Mouse (Mus musculus): Measurements from ENCODE around the gene Sdk1. TPM values are rescaled to one million over a fixed set of nuclear protein-coding genes. Genes with fewer than 3 reads are reported as not detected.

Sdk1 gene
- total RNA-seq (2022) = 10 to 100 TPM in 2 of 4 experiments, 1 to 10 TPM in 2; 5.8 to 20.8 (median 13.6) TPM

GRCm38 (mm10) chr5:141240841-141241543 lies at the start of gene Sdk1:
Gene Sdk1 (plus strand): TSS chr5:141241490.
- DNase-seq = peak; percentile 87

- no peak for DNase-seq
These were observed 44.0 kb upstream of the Sdk1 start for GRCm38 (mm10) chr5:141197278-141197677.

- DNase-seq = no peak
These were observed 38.8 kb upstream of the Sdk1 start for GRCm38 (mm10) chr5:141202276-141203065.

GRCm38 (mm10) chr5:141207061-141207460 lies 34.2 kb upstream of the Sdk1 start:
- no peak for DNase-seq

GRCm38 (mm10) chr5:141225243-141225642 lies 16.0 kb upstream of the Sdk1 start:
- DNase-seq = no peak

- DNase-seq = no peak
These were observed 7.0 kb upstream of the Sdk1 start for GRCm38 (mm10) chr5:141234326-141234725.

GRCm38 (mm10) chr5:141239401-141239800 lies 1.9 kb upstream of the Sdk1 start:
- DNase-seq = peak; percentile 2

- DNase-seq = peak; percentile 10
These were observed 849 bp upstream of the Sdk1 start for GRCm38 (mm10) chr5:141240441-141240840.

GRCm38 (mm10) chr5:141241645-141242284 lies 475 bp downstream of the Sdk1 start:
- peak; percentile 3 for DNase-seq

GRCm38 (mm10) chr5:141243253-141243965 lies 2.1 kb downstream of the Sdk1 start:
- DNase-seq = peak; percentile 1

- peak; percentile 2 for DNase-seq
These were observed 23.0 kb downstream of the Sdk1 start for GRCm38 (mm10) chr5:141264253-141264652.

- DNase-seq = no peak
These were observed 35.8 kb downstream of the Sdk1 start for GRCm38 (mm10) chr5:141277112-141277511.

GRCm38 (mm10) chr5:141281751-141282150 lies 40.5 kb downstream of the Sdk1 start:
- no peak for DNase-seq

GRCm38 (mm10) chr5:141289611-141290010 lies 48.3 kb downstream of the Sdk1 start:
- DNase-seq = no peak

GRCm38 (mm10) chr5:141295240-141295639 lies 54.0 kb downstream of the Sdk1 start:
- no peak for DNase-seq

- no peak for DNase-seq
These were observed 61.0 kb downstream of the Sdk1 start for GRCm38 (mm10) chr5:141302287-141302694.

GRCm38 (mm10) chr5:141303746-141304145 lies 62.5 kb downstream of the Sdk1 start:
- DNase-seq = no peak

GRCm38 (mm10) chr5:141304706-141305105 lies 63.4 kb downstream of the Sdk1 start:
- DNase-seq = no peak

- DNase-seq = no peak
These were observed 69.4 kb downstream of the Sdk1 start for GRCm38 (mm10) chr5:141310641-141311040.

- DNase-seq = no peak
These were observed 70.5 kb downstream of the Sdk1 start for GRCm38 (mm10) chr5:141311801-141312200.

- no peak for DNase-seq
These were observed 71.0 kb downstream of the Sdk1 start for GRCm38 (mm10) chr5:141312305-141312704.

- no peak for DNase-seq
These were observed 75.8 kb downstream of the Sdk1 start for GRCm38 (mm10) chr5:141317095-141317494.

GRCm38 (mm10) chr5:141324910-141325309 lies 83.6 kb downstream of the Sdk1 start:
- no peak for DNase-seq
